Mouse (Mus musculus): ENCODE results near the gene Pstk. TPM values are rescaled to one million over a fixed set of nuclear protein-coding genes. Genes with fewer than 3 reads are reported as not detected.
"Not testable (repeated sequence)": the region's sequence is repeated elsewhere in the genome, so short reads cannot be mapped to it uniquely, and the experiment has no call there.

The Pstk gene
- total RNA-seq, 2 experiments from 2014 or later: 59.7 to 61.8 TPM

GRCm38 (mm10) chr7:131416742-131417141 is 45.8 kb downstream of the Pstk start:
- DNase-seq: not testable (repeated sequence)

GRCm38 (mm10) chr7:131417605-131418004 is 46.7 kb downstream of the Pstk start:
- no peak for DNase-seq

- no peak for DNase-seq
Observed at GRCm38 (mm10) chr7:131424912-131425311, 54.0 kb downstream of the Pstk start.

- no peak for DNase-seq
Observed at GRCm38 (mm10) chr7:131427331-131427730, 56.4 kb downstream of the Pstk start.

GRCm38 (mm10) chr7:131432244-131432643 is 61.3 kb downstream of the Pstk start:
- DNase-seq: peak; percentile 43

- no peak for DNase-seq
Observed at GRCm38 (mm10) chr7:131434276-131434675, 63.3 kb downstream of the Pstk start.

GRCm38 (mm10) chr7:131437051-131437450 is 66.1 kb downstream of the Pstk start:
- DNase-seq: no peak

Other genes with a start within 250 kb of the Pstk start
- gene 4933402N03Rik, start 224.8 kb upstream of the Pstk start, total RNA-seq (2021): not detected
- 10 to 100 TPM in 1 of 2 experiments, 1 to 10 TPM in 1; 9.2 to 11.3 TPM for gene 5430419D17Rik, start 196.7 kb upstream of the Pstk start, total RNA-seq (2021)
- under 1 TPM; 0.38 to 0.41 TPM for gene Cuzd1, start 48.8 kb upstream of the Pstk start, total RNA-seq (2021)
- not detected for gene Fam24b, start 41.6 kb upstream of the Pstk start, total RNA-seq (2021)
- gene Fam24a, start 37.3 kb upstream of the Pstk start, total RNA-seq (2021): not detected
- gene 2310057M21Rik, start 8.4 kb upstream of the Pstk start, total RNA-seq (2021): 10 to 100 TPM; 17.7 to 19.4 TPM
- gene Ikzf5, start 39.4 kb downstream of the Pstk start, total RNA-seq (2021): 10 to 100 TPM; 28.8 to 31.1 TPM
- gene Acadsb, start 39.5 kb downstream of the Pstk start, total RNA-seq (2021): 10 to 100 TPM; 62.5 to 67.0 TPM
- not detected for gene Hmx3, start 171.7 kb downstream of the Pstk start, total RNA-seq (2021)
- gene Hmx2, start 177.6 kb downstream of the Pstk start, total RNA-seq (2021): not detected
- 10 to 100 TPM; 68.6 to 70.0 TPM for gene Bub3, start 189.1 kb downstream of the Pstk start, total RNA-seq (2021)

Data from heart, postnatal 4 days (tissue).